Mouse (Mus musculus) midbrain, embryonic 10.5 days (tissue): Measurements from ENCODE around the gene Vmn2r24. TPM values are rescaled to one million over a fixed set of nuclear protein-coding genes. Genes with fewer than 3 reads are reported as not detected.
"Not testable (repeated sequence)": the region's sequence is repeated elsewhere in the genome, so short reads cannot be mapped to it uniquely, and the experiment has no call there.

Experiments
- DNase-seq: peaks from one replicate; pipeline ENCODE4 v3.0.0-alpha.2; 2017; ENCODE audit warnings: low spot score
- H3K27ac ChIP-seq: fragments of 300-500 bp; sonication (generic); replicated peaks from 2 replicates; pipeline ENCODE4 v1.5.1; 2016; ENCODE audit warnings: mild to moderate bottlenecking
- H3K27me3 ChIP-seq: fragments of 300-500 bp; sonication (generic); 2 replicates; pipeline ENCODE4 v1.6.1; 2016; ENCODE audit warnings: low read depth, mild to moderate bottlenecking; ENCODE audit not compliant: poor library complexity, severe bottlenecking
- H3K36me3 ChIP-seq: fragments of 300-500 bp; sonication (generic); 2 replicates; pipeline ENCODE4 v1.6.1; 2016; ENCODE audit warnings: mild to moderate bottlenecking, moderate library complexity
- H3K4me1 ChIP-seq: fragments of 300-500 bp; sonication (generic); 2 replicates; pipeline ENCODE4 v1.6.1; 2016
- H3K4me3 ChIP-seq: fragments of 300-500 bp; sonication (generic); 2 replicates; pipeline ENCODE4 v1.5.1; 2016; ENCODE audit warnings: mild to moderate bottlenecking, moderate library complexity
- H3K9me3 ChIP-seq: fragments of 300-500 bp; sonication (generic); replicated peaks from 2 replicates; pipeline ENCODE4 v1.6.1; 2016; ENCODE audit warnings: mild to moderate bottlenecking
- WGBS: fragments of 180-500 bp; shearing (Covaris S2); methylation state at CpG from one replicate; pipeline ENCODE4 v1.1.7; 2016; 5-methylcytosine and 5-hydroxymethylcytosine counted together
- polyA plus RNA-seq: library from polyadenylated mRNA; unstranded; fragments of >200 nt; fragmentation: Nextera tagmentation; extraction: Ambion mirVana; gene quantifications from 2 replicates; pipeline ENCODE4 v1.2.1, GENCODE M21; 2016

The Vmn2r24 gene
- polyA plus RNA-seq = not detected in 2 replicates

GRCm38 (mm10) chr6:123778579-123778978, at the start of gene Vmn2r24:
Vmn2r24 (plus strand) TSS chr6:123778879.
- Histone ChIP-seq H3K9me3 (no peaks in the 10 kb centered on the region), H3K27ac (no peak within 1 kb of the TSS), H3K4me1 (no peaks in the 10 kb centered on the region), H3K27me3 (no peaks in the 10 kb centered on the region), H3K36me3 (no peaks in the 10 kb centered on the region), H3K4me3 (no peak within 1 kb of the TSS)
- no peak for DNase-seq
- 76% methylated on average over 1 of the region's 1 CpGs for WGBS

GRCm38 (mm10) chr6:123770031-123770430, 8.6 kb upstream of the Vmn2r24 start:
- 89% methylated on average over 3 of the region's 3 CpGs for WGBS
- no peak for DNase-seq
- no peak overlapping the region for H3K4me3 ChIP-seq

GRCm38 (mm10) chr6:123784857-123785256, 6.2 kb downstream of the Vmn2r24 start:
- H3K4me3 ChIP-seq = no peak overlapping the region
- no peaks in the 10 kb centered on the region for H3K9me3 ChIP-seq
- no peak for DNase-seq
- H3K27ac ChIP-seq = no peak overlapping the region
- H3K36me3 ChIP-seq = no peaks in the 10 kb centered on the region
- whole genome bisulfite sequencing = 73% methylated on average over 2 of the region's 2 CpGs
- no peaks in the 10 kb centered on the region for H3K27me3 ChIP-seq
- no peaks in the 10 kb centered on the region for H3K4me1 ChIP-seq

More at GRCm38 (mm10) chr6:123770031-123770430, 8.6 kb upstream of the Vmn2r24 start:
- Histone ChIP-seq H3K27ac (no peak overlapping the region), H3K9me3 (no peaks in the 10 kb centered on the region), H3K4me1 (no peaks in the 10 kb centered on the region), H3K27me3 (no peaks in the 10 kb centered on the region), H3K36me3 (no peaks in the 10 kb centered on the region)

- Histone ChIP-seq H3K9me3 (no peaks in the 10 kb centered on the region), H3K27me3 (no peaks in the 10 kb centered on the region), H3K4me1 (no peaks in the 10 kb centered on the region), H3K27ac (no peak overlapping the region), H3K36me3 (no peaks in the 10 kb centered on the region), H3K4me3 (no peak overlapping the region)
- DNase-seq = no peak
- WGBS = 34% methylated on average over 9 of the region's 9 CpGs
Measured at GRCm38 (mm10) chr6:123793746-123794145, 15.1 kb downstream of the Vmn2r24 start.

- H3K4me1 ChIP-seq, H3K36me3 ChIP-seq, H3K9me3 ChIP-seq, DNase-seq, H3K27ac ChIP-seq, H3K27me3 ChIP-seq, H3K4me3 ChIP-seq: not testable (repeated sequence)
Measured at GRCm38 (mm10) chr6:123810291-123810690, 31.6 kb downstream of the Vmn2r24 start.

- no peak overlapping the region for H3K27ac ChIP-seq
- no peaks in the 10 kb centered on the region for H3K4me1 ChIP-seq
- DNase-seq = no peak
- H3K36me3 ChIP-seq = no peaks in the 10 kb centered on the region
- H3K9me3 ChIP-seq = peaks cover 7% of the 10 kb centered on the region
- H3K4me3 ChIP-seq = no peak overlapping the region
- 91% methylated on average over 8 of the region's 8 CpGs for WGBS
- H3K27me3 ChIP-seq = no peaks in the 10 kb centered on the region
Measured at GRCm38 (mm10) chr6:123819951-123820350, 41.3 kb downstream of the Vmn2r24 start.

- H3K9me3 ChIP-seq, H3K36me3 ChIP-seq, H3K4me1 ChIP-seq, H3K4me3 ChIP-seq, H3K27me3 ChIP-seq, H3K27ac ChIP-seq, DNase-seq: not testable (repeated sequence)
- 73% methylated on average over 1 of the region's 2 CpGs for WGBS
Measured at GRCm38 (mm10) chr6:123853363-123853762, 74.7 kb downstream of the Vmn2r24 start, which contains the start of gene Vmn2r25. Vmn2r25 (minus strand) TSS chr6:123853463.

Other genes with a start within 250 kb of the Vmn2r24 start
- not detected in 2 replicates for gene Vmn2r21, start 245.5 kb upstream of the Vmn2r24 start, polyA plus RNA-seq
- gene Vmn2r22, start 128.2 kb upstream of the Vmn2r24 start, polyA plus RNA-seq = not detected in 2 replicates
- not detected in 2 replicates for gene Vmn2r23, start 76.2 kb upstream of the Vmn2r24 start, polyA plus RNA-seq
- gene Vmn2r25, start 74.6 kb downstream of the Vmn2r24 start, polyA plus RNA-seq = not detected in 2 replicates
- gene Vmn2r26, start 245.7 kb downstream of the Vmn2r24 start, polyA plus RNA-seq = not detected in 2 replicates